Mouse (Mus musculus): ENCODE results near the gene Psmc5.
A peak's percentile ranks its signal among the peaks of the same experiment; 100 is the strongest.
"Not testable (repeated sequence)": the region's sequence is repeated elsewhere in the genome, so short reads cannot be mapped to it uniquely, and the experiment has no call there.

Gene Psmc5

DNA sequence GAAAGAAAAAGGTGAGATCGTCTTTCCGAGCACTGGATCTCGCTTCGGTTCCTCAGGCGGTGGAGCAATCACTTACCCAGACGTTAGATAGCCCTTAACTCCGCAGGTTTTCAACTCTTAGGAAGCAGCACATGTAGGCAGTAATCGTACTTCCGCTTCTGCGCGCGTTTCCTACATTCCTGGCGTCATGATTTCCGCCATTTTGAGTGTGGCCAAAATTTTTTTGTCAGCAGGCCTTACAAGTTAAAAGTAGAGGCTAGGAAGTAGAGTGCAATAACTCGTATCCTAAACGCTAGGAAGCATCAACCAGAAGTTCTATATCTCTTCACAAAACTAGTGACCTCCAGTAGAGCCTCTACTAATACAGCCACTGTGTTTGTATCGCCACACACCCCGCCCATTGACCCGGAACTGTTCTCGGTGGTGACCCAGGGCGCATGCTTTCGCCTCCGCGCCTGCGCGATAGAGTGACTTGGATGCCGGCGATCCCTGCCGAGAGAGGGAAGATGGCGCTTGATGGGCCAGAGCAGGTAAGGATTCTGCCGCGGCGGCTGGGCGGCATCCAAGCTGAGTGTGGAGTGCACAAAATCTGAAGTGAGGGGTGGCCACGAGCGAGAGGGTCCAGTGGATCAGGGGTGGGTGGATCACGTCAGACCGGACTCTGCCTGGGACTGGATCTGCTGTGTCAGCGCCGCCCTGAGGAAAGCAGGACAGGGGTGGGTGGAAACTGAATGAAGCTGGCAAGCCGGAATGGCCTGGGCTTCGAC is at the start of gene Psmc5, which contains the start of gene Ftsj3:
TSS of gene Psmc5 (plus strand) at position 470 of the 767 bp plus-strand sequence.
TSS of gene Ftsj3 (minus strand) at position 395 of the 767 bp plus-strand sequence.
- peak; percentile 96 for DNase-seq (ENCODE audit: inconsistent ontology term)

DNA sequence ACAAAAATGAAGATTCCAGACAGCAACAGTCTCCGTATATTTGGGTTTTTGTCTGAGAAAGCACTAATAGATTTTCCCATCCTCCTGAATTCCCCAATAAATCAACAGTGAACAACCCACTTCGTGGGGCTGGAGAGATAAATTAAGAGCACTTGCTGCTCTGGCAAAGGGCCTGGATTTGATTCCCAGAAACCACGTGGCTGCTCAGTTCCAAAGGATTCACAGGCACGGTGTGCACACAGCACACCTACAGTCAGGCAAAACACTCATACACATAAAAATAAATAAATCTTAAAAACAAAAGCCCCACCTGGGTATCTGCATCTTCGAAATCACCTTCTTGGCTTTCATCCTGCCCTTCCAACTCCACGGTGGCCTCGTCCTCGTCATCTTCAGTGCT is 43.2 kb upstream of the Psmc5 start:
- DNase-seq (ENCODE audit: inconsistent ontology term), result no peak

DNA sequence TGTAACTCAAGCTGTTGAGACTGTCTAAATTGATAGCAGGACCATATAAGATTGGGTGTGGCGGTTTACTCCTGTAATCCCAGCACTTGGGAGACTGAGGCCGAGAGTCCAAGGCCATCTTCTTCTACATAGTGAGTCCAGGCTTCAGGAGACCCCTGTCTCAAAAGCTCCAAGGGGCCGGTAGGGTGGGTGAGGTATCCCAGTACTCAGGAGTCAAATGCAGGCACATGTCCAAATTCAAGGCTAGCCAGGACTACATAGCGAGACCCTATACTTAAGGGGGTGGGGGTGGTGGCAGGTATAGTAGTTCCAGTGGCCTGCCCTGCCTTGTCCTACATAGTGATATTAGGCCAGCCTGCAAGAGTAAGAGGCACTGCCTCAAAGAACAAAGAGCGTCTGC is 41.1 kb upstream of the Psmc5 start:
- no peak for DNase-seq (ENCODE audit: inconsistent ontology term)

DNA sequence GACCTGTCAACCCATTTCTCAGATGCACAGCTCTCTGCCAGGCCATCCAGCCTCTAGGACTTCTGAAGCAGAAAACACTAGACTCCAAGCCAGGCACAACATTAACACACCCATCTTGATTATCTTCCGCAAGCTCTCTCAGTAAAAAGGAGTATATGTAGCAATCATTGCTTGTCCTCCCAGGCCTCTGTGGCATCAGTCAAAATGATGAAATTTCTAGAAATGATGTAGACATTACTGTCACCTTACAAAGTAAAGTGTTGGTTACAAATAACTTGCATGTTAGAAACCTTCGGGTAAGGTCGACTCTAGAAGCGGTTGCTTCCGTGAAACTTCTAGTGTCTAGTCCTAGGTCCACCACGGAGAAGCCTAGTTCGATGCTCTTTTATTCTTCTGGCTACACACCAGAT is 40.5 kb upstream of the Psmc5 start:
- DNase-seq (ENCODE audit: inconsistent ontology term), result no peak

DNA sequence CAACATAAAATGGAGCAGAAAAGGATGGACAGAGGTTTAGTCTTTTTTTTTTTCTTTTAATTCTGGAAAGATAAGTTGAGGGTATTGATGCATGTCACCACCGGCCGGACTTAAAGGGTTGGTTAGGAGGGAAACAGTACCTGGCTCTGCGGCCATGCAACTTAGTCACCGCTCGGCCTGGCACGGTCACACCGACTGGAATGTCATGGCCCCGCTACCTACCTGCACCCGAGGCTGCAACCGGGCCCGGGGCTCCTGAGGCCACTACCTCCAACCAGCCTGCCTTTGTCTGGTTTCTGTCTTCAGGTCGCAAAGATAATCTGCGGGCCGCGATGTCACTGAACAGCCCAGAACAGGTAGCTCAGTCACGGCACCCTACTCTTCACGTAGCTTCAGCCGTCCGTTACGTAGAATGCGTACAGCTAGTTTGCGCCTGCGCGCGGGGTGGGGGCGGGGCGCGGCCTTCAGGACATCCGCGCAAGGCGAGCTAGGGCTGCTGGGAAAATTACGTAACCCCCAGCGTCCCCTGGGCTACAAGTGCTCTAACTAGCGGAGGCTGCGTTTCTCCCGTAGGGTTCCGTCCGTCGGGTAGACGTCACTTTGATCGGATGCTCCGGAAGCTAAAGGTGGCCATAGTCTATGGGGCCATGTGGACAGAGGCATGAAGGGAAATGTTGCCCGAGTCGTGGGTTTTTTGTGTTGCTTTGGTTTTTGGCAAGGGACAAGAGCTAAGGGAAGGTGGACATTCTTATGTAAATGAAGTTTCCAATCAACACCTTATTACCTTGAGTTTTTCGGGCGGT is 39.8 kb upstream of the Psmc5 start, which contains the start of gene Ccdc47:
TSS of gene Ccdc47 (minus strand) at position 418 of the 803 bp plus-strand sequence.
- DNase-seq (ENCODE audit: inconsistent ontology term), result peak; percentile 98

DNA sequence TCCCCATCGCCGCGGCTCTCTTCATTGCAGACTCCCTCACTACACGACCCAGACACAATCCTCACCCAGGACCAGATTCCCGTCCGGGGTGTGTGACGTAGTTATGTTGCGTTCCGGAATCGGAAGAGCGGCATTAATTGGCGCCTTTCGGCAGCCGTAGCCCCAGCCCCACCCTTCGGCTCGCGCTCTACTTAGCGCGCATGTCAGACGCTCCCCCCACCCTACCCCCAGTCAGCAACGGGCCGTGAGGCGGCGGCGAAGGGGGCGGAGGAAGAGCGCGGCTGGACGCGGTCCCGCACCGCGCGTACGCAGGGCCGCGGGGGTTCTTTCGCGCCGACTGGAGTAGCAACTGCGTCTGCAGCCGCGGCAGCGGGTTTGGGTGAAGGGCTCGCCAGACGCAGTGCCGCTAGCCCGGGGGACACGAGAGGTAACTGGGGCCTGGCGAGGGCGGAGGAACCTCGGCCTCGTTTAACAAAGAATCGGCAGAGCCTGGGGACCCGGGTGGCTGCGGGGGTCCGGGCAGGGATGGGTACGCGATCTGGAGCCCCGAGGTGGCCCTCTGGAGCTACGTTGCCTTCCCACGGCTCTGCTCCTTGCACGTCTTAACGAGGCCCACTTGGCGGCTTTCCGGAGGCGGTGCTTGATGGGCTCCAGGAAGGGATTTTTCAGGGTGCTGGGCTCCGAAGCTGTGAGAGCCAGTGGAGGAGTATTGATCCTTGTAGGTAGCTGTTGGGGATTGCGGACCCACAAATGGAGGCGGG is 39.0 kb upstream of the Psmc5 start, which contains the start of gene Ddx42:
TSS of gene Ddx42 (plus strand) at position 197 of the 761 bp plus-strand sequence.
- peak; percentile 98 for DNase-seq (ENCODE audit: inconsistent ontology term)

DNA sequence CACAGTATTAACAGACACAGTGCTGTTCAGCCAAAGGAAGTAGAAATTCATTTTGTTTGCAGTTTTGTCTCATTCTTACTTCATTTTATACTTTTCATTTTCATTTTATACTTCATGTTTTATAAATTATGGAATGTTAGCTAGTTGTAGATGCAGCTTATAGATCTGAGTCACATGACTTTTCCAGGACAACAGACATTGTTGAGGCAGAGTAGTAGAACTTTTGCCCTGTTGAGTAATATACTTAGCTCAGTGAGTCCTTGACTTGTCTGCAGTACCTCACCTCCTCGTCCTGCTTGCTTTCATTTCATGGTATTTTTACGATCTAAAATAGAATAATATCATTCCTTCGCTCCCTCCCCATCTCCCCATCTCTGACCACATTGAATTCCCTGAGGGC is 35.4 kb upstream of the Psmc5 start:
- DNase-seq (ENCODE audit: inconsistent ontology term), result no peak

DNA sequence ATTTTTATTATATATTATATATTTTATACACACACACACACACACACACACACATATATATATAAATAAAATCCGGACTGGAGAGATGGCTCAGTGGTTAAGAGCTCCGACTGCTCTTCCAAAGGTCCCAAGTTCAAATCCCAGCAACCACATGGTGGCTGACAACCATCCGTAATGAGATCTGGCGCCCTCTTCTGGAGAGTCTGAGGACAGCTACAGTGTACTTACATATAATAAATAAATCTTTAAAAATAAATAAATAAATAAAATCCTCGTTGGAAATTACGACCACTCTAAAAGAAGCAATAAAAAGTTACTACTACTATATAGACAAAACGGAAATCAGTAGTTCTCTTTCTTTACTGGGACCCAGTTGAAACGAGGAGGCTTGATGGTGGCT is 22.0 kb upstream of the Psmc5 start:
- not testable (repeated sequence) for DNase-seq (ENCODE audit: inconsistent ontology term)

DNA sequence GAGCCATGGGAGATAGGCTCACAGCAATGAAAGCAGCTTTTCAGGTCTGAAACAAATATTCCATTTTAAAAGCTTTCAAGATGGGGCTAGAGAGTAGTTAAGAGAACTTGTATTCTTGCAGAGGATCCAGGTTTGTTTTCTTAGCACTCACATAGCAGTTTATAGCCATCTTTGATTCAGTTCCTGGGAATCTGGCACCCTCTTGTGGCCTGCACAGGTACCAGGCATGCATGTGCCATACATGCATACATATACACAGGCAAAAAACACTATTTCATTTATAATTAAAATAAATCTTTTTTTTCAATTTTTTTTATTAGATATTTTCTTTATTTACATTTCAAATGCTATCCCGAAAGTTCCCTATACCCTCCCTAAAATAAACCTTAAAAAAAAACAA is 9.1 kb upstream of the Psmc5 start:
- DNase-seq (ENCODE audit: inconsistent ontology term), result no peak

DNA sequence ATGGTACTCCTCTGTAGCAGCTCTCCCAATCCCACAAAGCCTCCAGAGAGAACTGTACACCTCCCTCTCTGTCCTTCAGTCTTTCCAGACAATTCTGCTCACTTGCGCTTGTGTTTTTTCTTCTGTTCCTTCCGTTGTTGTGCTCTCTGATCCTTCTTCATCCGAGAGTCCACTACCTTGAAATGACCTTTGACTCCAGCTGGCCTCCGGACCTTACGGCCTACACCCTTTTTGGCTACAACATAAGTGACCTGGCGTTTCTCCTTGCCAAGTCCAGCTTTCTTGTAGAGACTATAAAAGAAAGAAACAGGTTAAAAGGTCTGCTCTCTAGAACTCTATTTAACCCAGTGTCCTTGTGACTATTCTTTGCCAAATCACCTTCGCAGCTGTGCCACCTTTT is 6.6 kb upstream of the Psmc5 start:
- DNase-seq (ENCODE audit: inconsistent ontology term), result no peak

DNA sequence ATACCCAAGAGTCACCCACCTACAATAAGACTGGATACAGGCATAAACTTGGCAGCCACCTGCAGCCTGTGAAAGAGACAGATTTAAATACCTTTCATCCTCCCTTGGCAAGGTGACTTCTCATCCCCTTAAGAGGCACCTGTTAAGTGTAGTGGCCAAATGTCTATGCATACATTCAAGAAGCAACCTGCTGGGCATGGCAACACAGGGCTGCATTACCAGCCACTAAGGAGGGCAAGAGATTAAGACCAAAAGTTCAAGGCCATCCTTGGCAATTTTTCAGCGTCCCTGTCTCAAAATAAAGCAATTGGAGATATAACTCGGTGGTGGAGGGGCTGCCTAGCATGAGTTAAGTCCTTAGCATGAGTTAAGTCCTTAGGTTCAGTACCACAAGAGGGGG is 1.2 kb upstream of the Psmc5 start:
- DNase-seq (ENCODE audit: inconsistent ontology term), result no peak

DNA sequence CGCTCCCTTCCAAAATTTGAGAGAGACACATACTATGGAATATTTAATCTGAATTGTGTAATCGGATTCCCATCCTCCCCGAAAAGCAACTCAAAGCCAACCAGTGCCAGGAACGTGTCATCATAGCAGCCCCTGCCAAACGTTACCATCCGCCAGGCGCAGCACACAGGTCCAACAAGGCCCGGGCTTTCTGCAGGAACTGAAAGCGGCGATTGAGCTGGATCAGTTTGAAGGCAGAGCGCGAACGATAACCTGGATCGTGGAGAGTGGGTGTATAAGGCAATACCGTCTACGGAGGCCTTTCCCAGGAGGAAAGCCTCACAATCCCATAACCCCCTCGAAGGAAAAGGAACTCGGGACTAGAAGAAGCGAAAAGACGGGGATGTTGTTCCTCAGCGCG is 780 bp upstream of the Psmc5 start:
- no peak for DNase-seq (ENCODE audit: inconsistent ontology term)

DNA sequence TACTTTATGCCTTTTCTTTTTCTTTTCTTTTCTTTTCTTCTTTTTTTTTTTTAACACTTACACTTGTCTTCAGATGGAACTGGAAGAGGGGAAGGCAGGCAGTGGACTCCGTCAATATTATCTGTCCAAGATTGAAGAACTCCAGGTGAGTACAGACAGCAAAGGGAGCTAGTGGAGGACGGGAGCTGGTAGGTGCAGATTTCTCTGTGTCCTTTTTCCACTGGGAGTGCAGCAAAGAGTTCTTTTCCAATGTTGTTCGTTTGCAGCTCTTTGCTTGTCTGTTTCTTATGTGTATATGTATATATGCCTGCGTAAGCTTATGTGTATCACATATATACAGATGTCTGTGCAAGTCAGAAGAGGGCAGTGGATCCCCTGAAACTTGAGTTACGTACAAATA is 821 bp downstream of the Psmc5 start:
- no peak for DNase-seq (ENCODE audit: inconsistent ontology term)

DNA sequence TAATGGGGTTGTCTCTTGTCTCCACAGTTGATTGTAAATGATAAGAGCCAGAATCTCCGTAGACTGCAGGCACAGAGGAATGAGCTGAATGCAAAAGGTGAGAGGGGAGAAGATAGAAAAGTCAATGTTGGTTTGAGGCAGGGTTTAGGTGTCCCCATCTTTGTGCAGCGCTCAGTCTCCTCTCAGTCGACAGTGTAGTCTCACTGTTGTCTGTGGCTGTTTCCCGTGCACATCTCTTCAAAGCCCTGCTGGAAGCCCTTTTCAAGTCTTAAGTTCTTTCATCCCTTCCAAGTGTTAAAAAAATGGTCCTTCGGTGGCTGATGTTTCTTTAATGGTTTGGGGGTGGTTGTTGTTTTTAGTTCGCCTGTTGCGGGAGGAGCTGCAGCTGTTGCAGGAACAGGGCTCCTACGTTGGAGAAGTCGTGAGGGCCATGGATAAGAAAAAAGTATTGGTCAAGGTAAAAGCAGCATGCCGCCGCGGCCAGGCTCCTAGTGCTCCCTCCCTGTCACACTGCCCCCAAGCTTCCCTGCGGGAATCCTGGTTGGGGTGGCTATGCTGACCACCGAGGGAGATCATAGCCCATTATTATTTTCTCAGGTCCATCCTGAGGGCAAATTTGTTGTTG is 5.0 kb downstream of the Psmc5 start:
- DNase-seq (ENCODE audit: inconsistent ontology term), result no peak

DNA sequence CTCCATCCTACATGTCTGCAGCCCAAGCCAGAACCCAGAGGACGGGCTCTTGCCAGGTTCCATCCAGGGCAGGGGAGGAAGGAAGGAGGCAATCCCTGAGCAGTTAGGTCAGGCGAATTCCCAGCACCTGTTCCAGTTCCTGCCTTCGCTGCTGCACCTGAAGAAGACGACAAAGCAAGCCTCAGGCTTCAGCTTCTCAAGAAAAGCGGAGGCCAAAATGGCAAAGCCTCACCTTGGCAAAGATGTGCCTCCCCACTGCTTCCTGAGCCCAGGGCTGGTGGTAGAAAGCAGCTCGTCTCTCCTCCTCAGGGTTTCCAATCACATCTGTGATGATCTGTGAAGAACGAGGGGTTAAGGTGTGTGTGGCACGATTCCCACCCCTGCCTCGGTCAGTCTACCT is 8.0 kb downstream of the Psmc5 start:
- DNase-seq (ENCODE audit: inconsistent ontology term), result no peak

DNA sequence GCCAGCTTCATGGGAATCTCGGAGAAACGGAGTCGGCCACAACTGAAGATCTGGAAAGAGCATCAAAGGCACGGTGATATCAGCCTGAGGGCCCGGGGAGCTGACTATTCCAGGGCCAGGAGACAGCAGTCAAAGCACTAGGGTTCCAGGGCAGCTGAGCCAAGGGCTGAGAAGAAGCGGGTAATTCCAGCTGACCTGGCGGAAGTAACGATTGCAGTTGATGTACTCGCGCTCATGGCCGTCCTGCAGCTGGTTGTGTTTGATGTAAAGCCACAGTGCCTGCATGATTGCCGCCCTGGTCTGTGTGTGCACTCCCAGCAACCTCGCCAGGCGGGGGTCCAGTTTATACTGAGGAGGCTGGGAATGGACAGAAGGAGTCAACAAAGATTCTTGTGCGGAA is 9.0 kb downstream of the Psmc5 start:
- no peak for DNase-seq (ENCODE audit: inconsistent ontology term)

DNA sequence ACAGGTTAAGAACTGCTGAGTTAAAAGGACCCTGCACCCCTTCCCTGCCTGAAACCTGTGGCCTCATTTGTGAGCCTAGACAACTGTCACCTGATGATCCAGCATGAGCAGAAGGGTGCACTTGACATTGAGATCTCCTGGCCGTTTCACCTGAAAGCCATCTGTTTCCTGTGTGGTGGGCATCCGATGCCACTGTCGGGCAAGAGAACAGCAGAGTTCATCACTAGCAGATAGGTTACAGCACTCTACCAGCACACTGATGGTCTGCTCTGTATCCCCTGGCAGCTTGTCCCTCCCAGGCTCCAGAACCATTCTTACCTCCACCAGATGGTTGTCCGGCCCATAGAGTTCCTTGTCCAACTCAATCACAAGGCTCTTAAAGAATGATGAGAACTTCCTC is 9.6 kb downstream of the Psmc5 start:
- no peak for DNase-seq (ENCODE audit: inconsistent ontology term)

DNA sequence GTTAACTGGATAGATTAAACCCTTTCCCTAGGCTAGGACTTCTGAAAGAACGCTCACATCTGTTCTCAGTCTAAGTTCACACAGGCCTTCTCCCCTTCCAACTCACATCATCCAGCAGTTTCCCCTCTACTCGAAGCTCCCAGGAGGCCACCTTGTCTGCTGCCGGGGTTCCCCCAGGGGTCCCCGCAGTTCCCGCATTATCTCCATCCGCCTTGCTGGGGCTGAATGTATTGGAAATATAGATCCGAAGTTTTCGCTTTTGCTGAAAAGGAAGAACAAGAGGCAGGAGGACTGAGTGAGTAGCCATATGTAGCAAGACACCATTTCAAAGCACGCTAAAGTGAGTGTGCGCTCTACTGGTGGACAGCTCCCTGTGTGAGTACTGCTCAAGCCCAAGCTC is 10.5 kb downstream of the Psmc5 start:
- DNase-seq (ENCODE audit: inconsistent ontology term), result no peak

DNA sequence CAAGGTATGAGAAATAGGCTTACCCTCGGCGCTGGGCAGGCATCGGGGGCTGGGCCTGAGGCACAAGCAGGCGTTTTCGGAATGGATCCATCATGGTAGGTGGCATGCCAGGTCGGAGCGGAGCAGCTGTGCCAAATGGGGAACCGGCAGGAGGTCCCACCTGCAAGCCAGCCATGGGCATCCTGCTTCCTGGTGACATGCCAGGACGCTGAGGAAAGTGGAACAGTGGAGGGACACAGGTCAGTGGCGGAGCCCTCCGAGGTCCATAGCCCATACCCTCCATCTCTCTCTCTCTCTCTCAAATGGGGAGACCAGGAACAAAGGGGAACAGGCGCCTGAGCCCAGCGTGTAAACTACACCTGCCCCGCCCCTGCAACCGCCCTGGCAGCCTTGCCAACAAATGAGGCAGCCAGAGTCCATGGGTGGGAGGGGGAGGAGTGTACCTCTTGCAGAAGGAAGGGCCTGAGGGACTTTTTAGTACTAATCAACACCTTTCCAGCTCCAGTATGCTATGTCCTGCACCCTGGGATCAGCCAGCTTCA is 11.4 kb downstream of the Psmc5 start:
- no peak for DNase-seq (ENCODE audit: inconsistent ontology term)

DNA sequence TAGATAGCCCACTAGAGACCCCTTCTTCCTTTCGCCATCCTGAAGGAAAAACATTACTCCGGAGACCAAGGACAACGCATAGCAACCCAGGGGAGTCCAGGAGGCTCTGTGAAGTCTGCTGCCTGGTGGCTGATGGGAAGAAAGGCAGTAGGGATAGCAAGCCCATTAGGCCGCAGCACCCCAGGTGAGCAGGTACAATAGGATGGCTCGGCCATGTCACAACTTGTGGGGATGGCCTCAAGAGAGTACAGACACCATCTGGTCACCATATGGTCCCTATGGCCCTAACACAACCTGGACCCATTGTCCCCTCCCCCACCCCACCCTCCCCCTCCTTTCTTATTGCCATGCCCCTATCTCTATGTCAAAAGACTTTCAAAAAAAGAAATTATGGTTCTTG is 11.9 kb downstream of the Psmc5 start:
- no peak for DNase-seq (ENCODE audit: inconsistent ontology term)

DNA sequence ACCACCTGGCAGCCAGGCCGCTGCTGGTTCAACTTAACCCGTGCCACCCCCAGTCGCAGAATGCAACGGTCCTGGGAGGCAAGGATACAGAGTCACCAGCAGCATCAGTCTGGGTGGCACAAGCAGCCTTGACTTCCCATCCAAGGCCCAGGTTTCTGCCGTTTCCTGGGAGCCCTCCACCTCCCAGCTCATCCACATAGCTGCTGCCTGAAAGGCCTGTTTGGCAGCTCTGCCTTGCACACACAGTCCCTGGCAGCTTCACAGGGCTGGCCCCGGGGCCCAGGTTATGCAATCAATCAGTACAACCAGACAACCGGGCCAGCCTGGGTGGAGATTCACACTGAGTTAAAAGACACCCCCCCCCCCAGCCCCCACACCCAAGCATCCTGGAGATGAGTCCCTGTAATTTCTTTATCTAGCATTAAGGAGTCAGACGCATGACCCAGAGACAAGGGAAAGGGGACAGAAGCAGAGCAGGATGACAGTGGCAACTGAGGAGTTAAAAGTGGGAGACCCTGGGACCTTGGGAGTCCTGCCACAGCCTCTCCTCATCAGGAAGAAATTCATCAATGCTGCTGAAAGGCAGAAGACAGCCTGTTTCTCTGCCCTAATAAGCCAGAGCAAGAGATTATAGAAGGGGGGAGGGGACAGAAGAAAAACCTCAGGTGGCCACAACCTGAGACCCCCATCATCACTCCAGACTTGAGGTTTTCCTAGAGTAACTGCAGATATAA is 12.5 kb downstream of the Psmc5 start:
- DNase-seq (ENCODE audit: inconsistent ontology term), result peak; percentile 85

Measured in Muller cell, postnatal 12 days (primary cell).